Mouse (Mus musculus) spleen, adult 2 months (tissue): ENCODE measurements around the gene Epn1.

Experiments used
- CTCF ChIP-seq: fragments of 200-500 bp; IDR thresholded peaks from 2 replicates; pipeline ENCODE4 v1.5.1; 2011; ENCODE audit warnings: mild to moderate bottlenecking, inconsistent platforms; ENCODE audit not compliant: insufficient read depth, insufficient read length, insufficient replicate concordance; ENCODE audit errors: extremely low read depth
- POLR2A ChIP-seq: fragments of 200-500 bp; IDR thresholded peaks from 2 replicates; pipeline ENCODE4 v1.6.1; 2011; ENCODE audit warnings: low read depth, low read length, inconsistent platforms

GRCm38 (mm10) chr7:5091008-5091728 lies 11.1 kb downstream of the Epn1 start:
- TF ChIP-seq POLR2A, result no peak
- TF ChIP-seq CTCF, result no peak
